Mouse (Mus musculus) macrophage (primary cell): ENCODE data around the gene Brd3os. TPM values are rescaled to one million over a fixed set of nuclear protein-coding genes. Genes with fewer than 3 reads are reported as not detected.
A peak's percentile ranks its signal among the peaks of the same experiment; 100 is the strongest.

Experiments
- H3K27ac ChIP-seq: fragments of 350-480 bp; formaldehyde crosslinking; 2 replicates; pipeline ENCODE4 v1.9.0; 2021
- H3K36me3 ChIP-seq: fragments of 350-480 bp; formaldehyde crosslinking; 2 replicates; pipeline ENCODE4 v1.9.0; 2021; ENCODE audit errors: inconsistent target
- H3K4me3 ChIP-seq: fragments of 350-480 bp; formaldehyde crosslinking; 2 replicates; pipeline ENCODE4 v1.9.0; 2021; ENCODE audit errors: inconsistent target
- H3K79me2 ChIP-seq: fragments of 350-480 bp; formaldehyde crosslinking; 2 replicates; pipeline ENCODE4 v1.9.0; 2021; ENCODE audit errors: inconsistent target
- WGBS: methylation state at CpG from one replicate; pipeline ENCODE4 v1.1.7; 2026; ENCODE audit warnings: inconsistent platforms; ENCODE audit not compliant: missing documents; 5-methylcytosine and 5-hydroxymethylcytosine counted together
- polyA plus RNA-seq: library from polyadenylated mRNA; stranded (reverse); fragments of 250-400 nt; gene quantifications from 3 replicates; pipeline ENCODE4 v1.2.4, GENCODE M21; 2018; ENCODE audit warnings: inconsistent platforms

The Brd3os gene
- polyA plus RNA-seq, 1 experiment from 2014 or later, result 0.90 TPM

GRCm38 (mm10) chr2:27430621-27431020 is 11.5 kb upstream of the Brd3os start:
- WGBS, result 97% methylated on average over 6 of the region's 7 CpGs
- Histone ChIP-seq H3K4me3 (no peak overlapping the region), H3K79me2 (peaks cover 4% of the 10 kb centered on the region; the same call in 1 of the 2 replicates), H3K36me3 (no peaks in the 10 kb centered on the region), H3K27ac (no peak overlapping the region)

- Histone ChIP-seq H3K79me2 (no peaks in the 10 kb centered on the region), H3K4me3 (no peak overlapping the region), H3K36me3 (no peaks in the 10 kb centered on the region), H3K27ac (no peak overlapping the region)
- 50% methylated on average over 2 of the region's 2 CpGs for WGBS
Measured at GRCm38 (mm10) chr2:27432599-27432998, 9.5 kb upstream of the Brd3os start.

- Histone ChIP-seq H3K79me2 (no peaks in the 10 kb centered on the region), H3K36me3 (no peaks in the 10 kb centered on the region), H3K4me3 (no peak overlapping the region), H3K27ac (no peak overlapping the region)
- WGBS, result 100% methylated on average over 1 of the region's 1 CpGs
Measured at GRCm38 (mm10) chr2:27437876-27438275, 4.2 kb upstream of the Brd3os start.

GRCm38 (mm10) chr2:27438281-27438680 is 3.8 kb upstream of the Brd3os start:
- H3K27ac ChIP-seq, result no peak overlapping the region
- H3K79me2 ChIP-seq, result no peaks in the 10 kb centered on the region
- WGBS, result 8% methylated on average over 10 of the region's 11 CpGs
- no peak overlapping the region for H3K4me3 ChIP-seq
- no peaks in the 10 kb centered on the region for H3K36me3 ChIP-seq

- 60% methylated on average over 20 of the region's 20 CpGs for WGBS
- Histone ChIP-seq H3K27ac (no peak overlapping the region), H3K36me3 (peaks cover 11% of the 10 kb centered on the region), H3K4me3 (peak overlapping the region; percentile 33), H3K79me2 (no peaks in the 10 kb centered on the region)
Measured at GRCm38 (mm10) chr2:27442708-27443449, 755 bp downstream of the Brd3os start.

- Histone ChIP-seq H3K27ac (no peak overlapping the region), H3K4me3 (no peak overlapping the region), H3K36me3 (peaks cover 16% of the 10 kb centered on the region), H3K79me2 (no peaks in the 10 kb centered on the region)
- WGBS, result 87% methylated on average over 5 of the region's 5 CpGs
Measured at GRCm38 (mm10) chr2:27443450-27443708, 1.3 kb downstream of the Brd3os start.

- 100% methylated on average over 3 of the region's 3 CpGs for WGBS
Measured at GRCm38 (mm10) chr2:27445910-27446309, 3.8 kb downstream of the Brd3os start.

GRCm38 (mm10) chr2:27446812-27447211 is 4.7 kb downstream of the Brd3os start:
- Histone ChIP-seq H3K79me2 (no peaks in the 10 kb centered on the region), H3K4me3 (no peak overlapping the region), H3K36me3 (peaks cover 48% of the 10 kb centered on the region), H3K27ac (no peak overlapping the region)
- WGBS, result 87% methylated on average over 8 of the region's 8 CpGs

More at GRCm38 (mm10) chr2:27445910-27446309, 3.8 kb downstream of the Brd3os start:
- Histone ChIP-seq H3K4me3 (no peak overlapping the region), H3K79me2 (no peaks in the 10 kb centered on the region), H3K36me3 (peaks cover 39% of the 10 kb centered on the region), H3K27ac (no peak overlapping the region)

- 92% methylated on average over 5 of the region's 5 CpGs for WGBS
Measured at GRCm38 (mm10) chr2:27447782-27448181, 5.7 kb downstream of the Brd3os start.

GRCm38 (mm10) chr2:27450226-27450625 is 8.1 kb downstream of the Brd3os start:
- WGBS, result 94% methylated on average over 14 of the region's 14 CpGs
- Histone ChIP-seq H3K79me2 (no peaks in the 10 kb centered on the region), H3K36me3 (peaks cover 77% of the 10 kb centered on the region), H3K4me3 (no peak overlapping the region), H3K27ac (no peak overlapping the region)

More at GRCm38 (mm10) chr2:27447782-27448181, 5.7 kb downstream of the Brd3os start:
- no peaks in the 10 kb centered on the region for H3K79me2 ChIP-seq
- no peak overlapping the region for H3K27ac ChIP-seq
- no peak overlapping the region for H3K4me3 ChIP-seq
- H3K36me3 ChIP-seq, result peaks cover 55% of the 10 kb centered on the region

- no peak overlapping the region for H3K4me3 ChIP-seq
- peaks cover 13% of the 10 kb centered on the region; the same call in 1 of the 2 replicates for H3K79me2 ChIP-seq
- peaks cover 86% of the 10 kb centered on the region for H3K36me3 ChIP-seq
- no peak overlapping the region for H3K27ac ChIP-seq
- 96% methylated on average over 7 of the region's 7 CpGs for WGBS
Measured at GRCm38 (mm10) chr2:27459735-27460134, 17.6 kb downstream of the Brd3os start.

GRCm38 (mm10) chr2:27460163-27460562 is 18.0 kb downstream of the Brd3os start:
- Histone ChIP-seq H3K79me2 (peaks cover 18% of the 10 kb centered on the region), H3K27ac (no peak overlapping the region), H3K4me3 (no peak overlapping the region), H3K36me3 (peaks cover 82% of the 10 kb centered on the region)
- WGBS, result 91% methylated on average over 5 of the region's 5 CpGs

GRCm38 (mm10) chr2:27460651-27461050 is 18.5 kb downstream of the Brd3os start:
- WGBS, result 71% methylated on average over 9 of the region's 9 CpGs
- Histone ChIP-seq H3K79me2 (peaks cover 23% of the 10 kb centered on the region), H3K27ac (no peak overlapping the region), H3K4me3 (no peak overlapping the region), H3K36me3 (peaks cover 77% of the 10 kb centered on the region)

- no peak overlapping the region for H3K4me3 ChIP-seq
- peaks cover 37% of the 10 kb centered on the region for H3K79me2 ChIP-seq
- 91% methylated on average over 4 of the region's 4 CpGs for WGBS
- peaks cover 65% of the 10 kb centered on the region for H3K36me3 ChIP-seq
- no peak overlapping the region for H3K27ac ChIP-seq
Measured at GRCm38 (mm10) chr2:27461881-27462660, 19.9 kb downstream of the Brd3os start.

- Histone ChIP-seq H3K4me3 (no peak overlapping the region), H3K79me2 (peaks cover 45% of the 10 kb centered on the region), H3K27ac (no peak overlapping the region), H3K36me3 (peaks cover 56% of the 10 kb centered on the region)
- 100% methylated on average over 4 of the region's 4 CpGs for WGBS
Measured at GRCm38 (mm10) chr2:27462901-27463300, 20.8 kb downstream of the Brd3os start.
